Comparison of ENCODE assay signal across 8 mouse cellular contexts in genomic region chr12:76546383-76547276, GRCm38 (mm10). TPM values are rescaled to one million over a fixed set of nuclear protein-coding genes. Genes with fewer than 3 reads are reported as not detected.
DNase-seq lines count a peak whose midpoint lies in the region; ATAC-seq lines count a peak whose summit lies in the region.

No protein-coding gene starts in this region.

- no peaks in the 10 kb centered on the region for H3K9me3 ChIP-seq in forebrain, embryonic 11.5 days (ENCODE audit: control insufficient read depth, low read length)
- no peaks in the 10 kb centered on the region for H3K9me3 ChIP-seq in intestine, embryonic 16.5 days (ENCODE audit: control insufficient read depth, low read length)
- H3K9me3 ChIP-seq in liver, embryonic 12.5 days (replicated peaks), result no peaks in the 10 kb centered on the region
- H3K9me3 ChIP-seq in stomach, embryonic 15.5 days, result no peaks in the 10 kb centered on the region

- no peaks in the 10 kb centered on the region for H3K36me3 ChIP-seq in forebrain, embryonic 11.5 days (ENCODE audit: control insufficient read depth, insufficient read depth, low read length)
- no peaks in the 10 kb centered on the region for H3K36me3 ChIP-seq in intestine, embryonic 16.5 days (ENCODE audit: control insufficient read depth, insufficient read depth, low read length)
- no peaks in the 10 kb centered on the region for H3K36me3 ChIP-seq in liver, embryonic 12.5 days
- H3K36me3 ChIP-seq in stomach, embryonic 15.5 days, result no peaks in the 10 kb centered on the region

- WGBS in forebrain, embryonic 11.5 days, result 4% methylated on average over 28 of the region's 28 CpGs
- 15% methylated on average over 28 of the region's 28 CpGs for WGBS in intestine, embryonic 16.5 days
- 31% methylated on average over 28 of the region's 28 CpGs for WGBS in liver, embryonic 12.5 days (ENCODE audit: insufficient replicate concordance)
- WGBS in stomach, embryonic 15.5 days, result 20% methylated on average over 28 of the region's 28 CpGs

- H3K9ac ChIP-seq in forebrain, embryonic 11.5 days (ENCODE audit: low read length), result no peak overlapping the region; the same call in 1 of the 2 replicates
- peak overlapping the region; percentile 66 for H3K9ac ChIP-seq in intestine, embryonic 16.5 days (ENCODE audit: low read depth, low read length)
- no peak overlapping the region for H3K9ac ChIP-seq in liver, embryonic 12.5 days
- 0 out of 2 replicates have a peak overlapping the region, but pooled peaks have one; percentile 2 for H3K9ac ChIP-seq in stomach, embryonic 15.5 days

- H3K4me3 ChIP-seq in forebrain, embryonic 11.5 days (ENCODE audit: low read depth, low read length), result 0 out of 2 replicates have a peak overlapping the region, but pooled peaks have one; percentile 3
- peak overlapping the region; percentile 28 for H3K4me3 ChIP-seq in intestine, embryonic 16.5 days (ENCODE audit: low read length)
- H3K4me3 ChIP-seq in liver, embryonic 12.5 days, result no peak overlapping the region
- peak overlapping the region; percentile 31 for H3K4me3 ChIP-seq in stomach, embryonic 15.5 days (replicated peaks)

- peaks cover 15% of the 10 kb centered on the region for H3K4me1 ChIP-seq in forebrain, embryonic 11.5 days (replicated peaks; ENCODE audit: control insufficient read depth, insufficient read depth, low read length)
- H3K4me1 ChIP-seq in intestine, embryonic 16.5 days (ENCODE audit: control insufficient read depth, insufficient read depth, low read length), result peaks cover 58% of the 10 kb centered on the region
- H3K4me1 ChIP-seq in liver, embryonic 12.5 days, result peaks cover 35% of the 10 kb centered on the region
- peaks cover 35% of the 10 kb centered on the region for H3K4me1 ChIP-seq in stomach, embryonic 15.5 days

- peak; percentile 52 for DNase-seq in kidney, adult 18-20 months
- DNase-seq in kidney, adult 11 months, result no peak
- DNase-seq in adipocyte (ENCODE audit: low spot score), result peak; percentile 30
- no peak for DNase-seq in forebrain, embryonic 11.5 days (ENCODE audit: low spot score)

- H3K27me3 ChIP-seq in forebrain, embryonic 11.5 days (ENCODE audit: control insufficient read depth, insufficient read depth, low read length), result peaks cover 9% of the 10 kb centered on the region
- no peaks in the 10 kb centered on the region for H3K27me3 ChIP-seq in intestine, embryonic 16.5 days (replicated peaks; ENCODE audit: control insufficient read depth, insufficient read depth, low read length)
- peaks cover 41% of the 10 kb centered on the region for H3K27me3 ChIP-seq in liver, embryonic 12.5 days (replicated peaks)
- H3K27me3 ChIP-seq in stomach, embryonic 15.5 days (replicated peaks), result no peaks in the 10 kb centered on the region

- ATAC-seq in forebrain, embryonic 11.5 days (replicated peaks; ENCODE audit: low FRiP score), result 0 out of 2 replicates have a peak, but pooled peaks have one; percentile 36
- no peak for ATAC-seq in intestine, embryonic 16.5 days
- ATAC-seq in liver, embryonic 12.5 days, result 0 out of 2 replicates have a peak, but pooled peaks have one; percentile 4
- ATAC-seq in stomach, embryonic 15.5 days (ENCODE audit: insufficient read depth, low FRiP score, low read depth), result no peak
- ATAC-seq in granulocyte monocyte progenitor cell, adult 5-6 weeks (replicated peaks; ENCODE audit: poor library complexity, severe bottlenecking), result no peak

- no peak overlapping the region for H3K27ac ChIP-seq in forebrain, embryonic 11.5 days (ENCODE audit: low read depth, low read length)
- H3K27ac ChIP-seq in intestine, embryonic 16.5 days (ENCODE audit: low read length), result peak overlapping the region; percentile 75
- H3K27ac ChIP-seq in liver, embryonic 12.5 days, result peak overlapping the region; percentile 8; the same call in 1 of the 2 replicates
- peak overlapping the region; percentile 95 for H3K27ac ChIP-seq in stomach, embryonic 15.5 days

- peak overlapping the region; percentile 46 for H3K4me2 ChIP-seq in forebrain, embryonic 11.5 days (ENCODE audit: low read depth, low read length, severe bottlenecking)
- H3K4me2 ChIP-seq in intestine, embryonic 16.5 days (ENCODE audit: low read depth, low read length), result peak overlapping the region; percentile 53
- H3K4me2 ChIP-seq in liver, embryonic 12.5 days, result peak overlapping the region; percentile 29
- H3K4me2 ChIP-seq in stomach, embryonic 15.5 days, result peak overlapping the region; percentile 49

RNA-seq across cellular contexts. Expression of gene Plekhg3, which starts 15.9 kb away (rescaled TPM):
- 1.0 and 1.3 TPM in 2 replicates for polyA plus RNA-seq in forebrain, embryonic 11.5 days (2014; fragmentation: Nextera tagmentation; extraction: Ambion mirVana)
- 8.8 and 9.3 TPM in 2 replicates for polyA plus RNA-seq in intestine, embryonic 16.5 days (2015; fragmentation: Nextera tagmentation; extraction: Ambion mirVana)
- polyA plus RNA-seq in liver, embryonic 12.5 days (2016; fragmentation: Nextera tagmentation; extraction: Ambion mirVana), result 3.2 and 3.3 TPM in 2 replicates
- polyA plus RNA-seq in stomach, embryonic 15.5 days (2015; fragmentation: Nextera tagmentation; extraction: Ambion mirVana), result 11.5 and 13.9 TPM in 2 replicates
- 19.6 and 20.5 TPM in 2 replicates for total RNA-seq in granulocyte monocyte progenitor cell, adult 5-6 weeks (2014; fragmentation: Nextera tagmentation)
- 13.3 and 15.6 TPM in 2 replicates for total RNA-seq in granulocyte monocyte progenitor cell, adult 5-6 weeks (2017)

Comparison
In these comparisons a context has a peak if more than half of its experiments do, and no peak if none do; other contexts are left out.
1. DNase-seq: peak in kidney, adult 18-20 months (single experiment) and adipocyte (single experiment); none in kidney, adult 11 months (single experiment) and forebrain, embryonic 11.5 days (single experiment).
2. ATAC-seq: peak in forebrain, embryonic 11.5 days (single experiment) and liver, embryonic 12.5 days (single experiment); none in intestine, embryonic 16.5 days (single experiment), stomach, embryonic 15.5 days (single experiment) and granulocyte monocyte progenitor cell, adult 5-6 weeks (single experiment).
3. H3K9ac ChIP-seq: peak in intestine, embryonic 16.5 days (single experiment) and stomach, embryonic 15.5 days (single experiment); none in forebrain, embryonic 11.5 days (single experiment) and liver, embryonic 12.5 days (single experiment).
4. Peak in every context shown above with its lines, with median percentiles within 50 percentile points of each other: H3K4me2 ChIP-seq.